Mouse (Mus musculus): ENCODE measurements around the gene Tmem132a.

DNA sequence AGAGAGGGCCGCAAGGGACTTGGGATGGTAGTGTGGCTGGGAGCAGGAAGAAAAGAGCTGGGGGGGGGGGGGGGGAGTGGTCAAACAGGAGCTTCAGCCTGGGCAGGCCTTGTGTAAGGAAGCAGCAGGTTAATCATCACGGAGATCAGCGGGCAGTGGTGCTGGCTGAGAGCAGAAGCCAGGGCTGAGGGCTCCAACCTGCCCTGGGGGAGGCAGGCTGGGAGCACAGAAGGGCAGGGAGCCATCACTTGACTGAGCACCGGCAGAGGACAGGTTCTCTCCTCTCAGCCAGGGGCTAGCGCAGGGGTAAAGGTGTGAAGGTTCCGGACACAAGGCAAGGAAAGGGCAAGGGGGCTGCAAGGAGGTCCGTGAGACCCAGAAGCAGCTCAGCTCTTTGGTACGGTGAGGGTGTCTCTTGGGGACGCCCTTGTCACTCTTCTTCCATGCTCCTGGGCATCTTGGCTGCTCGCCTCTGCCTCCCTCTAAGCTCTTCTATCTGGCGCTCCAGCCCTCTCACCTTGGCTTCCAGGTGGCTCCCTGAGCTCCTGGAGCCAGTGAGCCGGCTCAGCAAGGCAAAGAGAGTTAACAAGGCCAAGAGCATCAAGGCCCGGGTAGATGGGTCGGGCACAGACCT is 1.7 kb upstream of the Tmem132a start:
- TF ChIP-seq CTCF (IDR thresholded peaks at IDR 0.05) = no peak
- TF ChIP-seq POLR2A (IDR thresholded peaks at IDR 0.05; ENCODE audit: insufficient read depth, low read depth, low read length) = no peak
- TF ChIP-seq EP300 (IDR thresholded peaks at IDR 0.05; ENCODE audit: insufficient read depth, low read depth, low read length) = no peak
